Mouse (Mus musculus) adrenal gland, postnatal 10 days (tissue): ENCODE data around the gene Dpyd. TPM values are rescaled to one million over a fixed set of nuclear protein-coding genes. Genes with fewer than 3 reads are reported as not detected.

Experiments used
- DNase-seq: peaks from one replicate; pipeline ENCODE4 v3.0.0; 2021; ENCODE audit warnings: mixed read lengths
- long read RNA-seq, 2 experiments: library from polyadenylated mRNA; stranded (forward); transcript quantifications; one replicate each; pipeline ENCODE4 v2.0.0; 2021
- total RNA-seq, 2 experiments: library from RNA; stranded (reverse); gene quantifications; 2 replicates each; pipeline ENCODE4 v1.2.3; 2021

Gene Dpyd
- 10 to 100 TPM; 32.8 to 38.4 TPM for total RNA-seq
- long read RNA-seq, experiment 1, full-length matches to known transcripts, result 4 of 14 reads
- long read RNA-seq, experiment 1, partial matches to known transcripts, result 9 of 14 reads
- long read RNA-seq, experiment 1, other reads (novel, unspliced or antisense), result 1 of 14 reads
- long read RNA-seq, experiment 2, full-length matches to known transcripts, result 4 of 5 reads
- long read RNA-seq, experiment 2, partial matches to known transcripts, result 1 of 5 reads
- long read RNA-seq, experiment 2, other reads (novel, unspliced or antisense), result 0 of 5 reads

DNA sequence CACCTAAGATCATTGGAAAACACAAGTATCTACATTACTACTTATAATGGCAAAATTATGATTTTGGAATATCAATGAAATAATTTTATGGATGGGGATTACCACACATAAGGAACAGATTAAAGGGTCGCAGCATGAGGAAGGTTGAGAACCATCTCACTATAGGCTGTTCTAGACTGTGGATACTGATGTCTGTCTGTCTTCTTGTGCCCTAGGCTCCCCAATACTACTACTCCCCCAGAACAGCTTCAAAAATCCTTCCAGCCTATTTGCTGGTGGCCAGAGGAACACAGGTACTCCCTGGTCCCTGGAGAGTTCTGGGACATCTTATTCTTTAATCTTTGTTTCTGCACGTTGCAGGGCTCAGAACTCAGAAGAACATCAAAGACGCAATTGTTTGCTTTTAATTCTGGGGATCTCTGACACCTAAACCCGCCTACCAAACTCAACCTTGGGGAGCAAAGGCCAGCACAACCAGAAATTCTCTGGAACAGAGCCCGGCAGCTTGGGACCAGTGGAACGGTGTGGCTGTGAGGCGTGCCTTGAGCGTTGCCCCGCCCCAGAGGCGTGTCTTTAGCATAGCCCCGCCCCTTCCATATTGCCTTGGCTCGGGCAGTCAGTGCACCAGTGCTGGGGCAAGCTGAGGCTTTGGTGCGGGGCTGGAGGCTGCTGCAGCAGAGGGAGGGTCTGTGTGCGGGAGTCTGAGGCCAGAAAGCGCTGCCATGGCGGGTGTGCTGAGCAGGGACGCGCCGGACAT lies at the start of gene Dpyd:
TSS of gene Dpyd (plus strand) at position 576 of the 757 bp plus-strand sequence.
- peak; percentile 94 for DNase-seq

DNA sequence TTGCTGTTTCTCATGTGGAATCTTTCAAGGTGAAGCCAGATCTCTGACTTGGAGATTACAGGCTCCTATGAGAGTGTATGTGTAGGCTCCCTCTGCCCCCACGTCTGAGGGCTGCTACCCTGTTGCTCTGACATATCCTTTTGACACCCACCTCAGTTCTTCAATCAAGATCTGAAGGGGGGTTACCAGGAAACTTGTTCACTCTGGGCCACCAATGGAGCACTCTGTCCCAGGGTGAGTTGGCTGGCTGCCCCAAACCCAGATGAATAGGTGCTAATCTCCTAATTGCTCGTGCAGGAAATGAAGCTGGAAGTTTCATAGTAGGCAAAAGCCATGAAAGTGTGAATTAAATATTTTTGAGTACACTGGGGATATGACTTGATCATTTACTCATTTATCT lies 24.3 kb upstream of the Dpyd start:
- DNase-seq, result no peak

DNA sequence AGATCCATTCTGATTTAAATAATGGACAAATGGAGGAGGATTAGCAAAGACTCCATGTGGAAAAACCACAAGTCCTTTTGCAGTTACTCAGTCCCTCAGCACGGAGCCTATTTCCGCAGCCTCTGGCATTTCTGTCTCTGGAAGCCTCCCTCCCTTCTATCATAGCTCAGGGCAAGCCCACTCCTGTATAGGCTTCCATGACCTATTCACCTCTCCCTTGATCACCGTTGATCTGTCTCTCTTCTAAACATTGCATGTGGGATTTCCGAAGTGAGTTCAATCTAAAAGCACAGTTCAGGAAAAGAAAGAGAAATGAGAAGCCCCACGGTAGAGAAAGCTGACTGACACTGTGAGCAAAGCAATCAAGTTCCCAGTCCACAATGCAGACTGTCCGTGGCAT lies 20.2 kb upstream of the Dpyd start:
- no peak for DNase-seq

DNA sequence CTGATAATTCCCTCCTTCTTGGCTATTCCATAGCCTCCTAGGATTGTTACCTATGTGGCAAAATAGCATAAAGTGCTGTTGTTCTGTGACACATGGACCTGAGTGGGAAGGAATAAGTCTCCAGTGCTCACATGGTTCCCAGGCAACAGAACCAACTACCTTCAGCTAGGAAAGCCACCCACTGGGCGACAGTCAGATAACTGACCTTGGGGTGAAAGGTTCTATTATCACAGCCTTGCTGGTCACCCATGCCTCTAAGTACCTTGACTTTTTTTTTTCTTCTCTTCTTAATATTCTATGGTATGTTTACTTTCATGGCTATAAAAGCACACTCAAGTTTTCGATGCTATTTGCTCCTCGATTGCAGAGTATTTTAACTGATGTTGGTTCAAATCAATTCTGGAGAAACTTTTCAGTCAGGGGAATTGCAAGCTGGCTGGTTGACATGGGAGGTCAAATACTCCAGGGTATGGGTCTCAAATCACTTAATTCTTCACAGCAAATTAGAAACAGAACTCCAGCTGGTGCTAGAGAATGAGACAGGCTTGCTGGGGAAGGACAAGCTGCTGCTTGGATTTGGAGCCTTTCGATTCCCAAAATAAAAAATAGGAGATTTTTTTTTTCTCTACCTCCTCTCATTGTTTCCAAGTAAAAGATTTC lies 14.2 kb upstream of the Dpyd start:
- DNase-seq, result no peak

DNA sequence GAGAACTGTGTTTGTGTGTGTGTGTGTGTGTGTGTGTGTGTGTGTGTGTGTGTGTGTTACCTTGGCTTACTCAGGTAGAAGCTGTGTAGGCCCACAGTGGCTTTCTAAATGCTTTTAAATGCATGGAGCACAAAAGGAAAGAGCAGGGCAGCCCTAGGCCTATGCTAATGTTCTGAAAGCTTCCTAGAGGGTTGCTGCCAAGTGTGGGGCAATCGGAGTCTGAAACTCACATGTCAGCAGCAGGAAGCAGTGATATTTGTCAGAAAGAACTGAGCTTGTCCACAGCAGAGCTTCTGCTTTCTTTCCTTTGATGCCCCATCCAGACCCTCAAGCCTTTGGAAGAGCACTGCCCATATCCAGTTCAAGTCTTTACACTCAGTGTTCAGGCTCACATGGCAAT lies 4.3 kb upstream of the Dpyd start:
- peak; percentile 31 for DNase-seq

DNA sequence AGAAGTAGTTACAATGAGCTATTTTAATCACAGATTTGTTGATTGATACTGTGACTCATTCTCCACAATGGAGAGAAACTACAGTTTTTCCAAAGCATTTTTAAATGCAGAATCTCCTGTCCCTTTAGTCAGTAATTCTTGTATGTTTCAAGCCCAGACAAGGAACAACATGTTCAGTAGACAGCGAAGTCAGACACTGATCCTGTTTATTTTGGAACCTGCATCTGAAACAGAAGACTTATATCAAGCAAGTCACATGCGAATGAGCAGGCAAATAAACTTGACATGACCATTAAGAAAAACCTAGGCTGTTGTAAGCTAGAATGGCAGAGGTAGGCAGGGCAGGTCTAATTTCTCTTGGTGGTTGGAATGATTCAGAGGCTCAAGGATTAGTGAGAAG lies 2.0 kb upstream of the Dpyd start:
- no peak for DNase-seq

DNA sequence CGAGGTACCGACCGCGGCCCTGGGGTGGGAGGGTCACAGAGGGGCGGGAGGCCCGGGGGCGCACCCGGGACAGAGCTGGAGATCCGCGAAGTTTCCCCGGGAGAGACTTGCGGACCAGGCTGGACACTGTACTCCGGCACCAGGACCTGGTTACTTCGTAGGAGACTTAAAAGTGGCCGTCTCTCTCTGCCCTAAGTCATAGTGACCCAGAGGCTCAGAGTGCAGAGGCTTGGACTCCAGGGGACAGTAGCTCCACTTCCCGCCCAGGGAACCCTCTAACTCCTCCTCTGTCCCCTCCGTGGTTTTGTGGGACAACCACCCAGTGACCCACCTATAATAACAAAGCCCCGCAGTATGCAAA lies 362 bp downstream of the Dpyd start:
- DNase-seq, result no peak

DNA sequence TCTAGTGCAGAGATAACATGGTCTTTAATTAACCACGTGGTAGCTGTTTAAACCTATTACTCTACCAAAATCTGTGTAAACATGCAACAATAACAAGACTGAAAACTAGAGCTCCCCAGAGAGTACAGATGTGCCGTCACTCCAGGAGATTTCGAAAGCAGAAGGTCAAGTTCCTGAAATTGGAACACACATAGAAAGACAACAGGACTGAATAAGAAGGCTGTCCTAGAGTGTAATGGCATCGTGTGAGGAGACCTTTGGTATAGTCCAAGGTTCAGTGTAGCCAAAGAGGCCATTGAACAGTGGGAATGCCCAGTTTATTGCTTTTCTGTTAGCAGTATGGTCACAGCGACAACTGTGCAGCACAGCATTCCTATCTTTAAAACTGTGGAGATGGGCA lies 4.8 kb downstream of the Dpyd start:
- DNase-seq, result peak; percentile 35

DNA sequence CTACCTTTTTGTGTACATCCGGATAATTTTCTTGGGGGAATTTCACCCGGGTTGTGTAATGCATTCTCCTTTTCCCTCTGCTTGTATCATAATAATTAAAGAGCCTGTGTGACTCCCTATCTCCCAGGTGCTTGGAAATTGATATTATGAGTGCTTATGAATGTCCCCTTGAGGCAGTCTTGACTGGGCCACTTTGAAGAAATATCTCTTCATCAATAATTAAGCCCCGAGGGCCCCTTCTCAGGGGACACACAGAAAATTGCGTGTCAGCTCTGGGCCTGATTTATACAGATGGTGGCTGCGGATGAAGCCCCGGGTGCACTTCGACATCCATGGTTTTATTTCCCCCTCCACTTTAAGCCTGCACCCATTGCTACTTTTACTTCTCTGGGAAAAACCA lies 8.3 kb downstream of the Dpyd start:
- no peak for DNase-seq

DNA sequence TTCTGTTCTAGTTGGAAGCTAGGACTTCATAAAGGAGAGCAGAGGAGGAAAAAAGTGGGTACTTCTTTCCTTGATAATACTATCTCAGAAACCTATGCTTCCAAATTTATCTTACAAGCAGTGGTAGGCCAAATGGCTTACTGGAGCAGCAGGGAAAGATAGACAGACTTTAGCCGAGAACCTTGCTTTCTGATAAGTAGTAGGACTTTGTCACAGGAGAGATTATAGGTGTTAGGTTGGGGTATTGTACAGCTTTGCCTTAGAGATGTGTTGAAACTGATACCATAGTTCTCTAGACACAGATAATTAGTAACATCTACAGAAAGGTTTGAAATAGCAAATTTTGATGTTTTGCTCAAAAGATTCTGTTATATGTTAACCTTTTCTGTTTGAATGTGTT lies 28.6 kb downstream of the Dpyd start:
- no peak for DNase-seq

DNA sequence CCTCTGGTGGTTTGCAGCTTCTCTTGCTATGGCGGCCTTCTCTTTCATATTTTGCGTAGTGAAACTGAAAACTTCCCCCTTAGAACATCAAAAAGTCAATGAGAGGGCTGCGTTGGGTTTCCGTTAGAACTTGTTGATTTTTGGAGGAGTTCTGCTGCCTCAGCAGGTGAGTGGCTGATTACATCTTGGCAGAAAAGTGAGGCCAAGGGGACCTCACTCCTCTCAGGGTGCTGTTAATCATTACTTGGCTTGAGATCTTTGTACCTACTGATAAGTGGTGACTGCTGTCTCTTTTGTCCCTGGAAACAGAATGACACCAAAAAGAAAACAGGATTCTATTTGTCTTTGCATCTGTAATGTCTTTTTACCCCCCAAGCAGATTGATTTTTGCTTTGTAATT lies 32.9 kb downstream of the Dpyd start:
- DNase-seq, result peak; percentile 2

DNA sequence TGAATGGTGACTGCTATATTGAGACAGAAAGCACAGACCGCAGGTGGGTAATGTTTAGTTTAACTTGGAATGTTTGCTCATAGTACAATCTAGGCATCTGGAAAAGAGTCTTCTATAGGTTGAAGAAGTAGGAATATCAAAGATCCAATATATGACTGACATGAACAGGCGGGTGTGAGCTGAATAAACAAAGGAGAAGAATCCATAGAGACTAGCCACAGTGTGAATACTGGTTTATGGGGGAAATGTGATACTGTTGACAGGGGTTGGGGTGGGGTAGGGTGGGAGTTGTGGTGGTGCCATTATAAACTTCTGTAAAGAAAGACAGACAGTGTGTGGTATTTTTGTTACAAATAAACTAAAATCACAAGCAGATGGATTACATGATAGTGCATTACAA lies 33.8 kb downstream of the Dpyd start:
- DNase-seq, result no peak

DNA sequence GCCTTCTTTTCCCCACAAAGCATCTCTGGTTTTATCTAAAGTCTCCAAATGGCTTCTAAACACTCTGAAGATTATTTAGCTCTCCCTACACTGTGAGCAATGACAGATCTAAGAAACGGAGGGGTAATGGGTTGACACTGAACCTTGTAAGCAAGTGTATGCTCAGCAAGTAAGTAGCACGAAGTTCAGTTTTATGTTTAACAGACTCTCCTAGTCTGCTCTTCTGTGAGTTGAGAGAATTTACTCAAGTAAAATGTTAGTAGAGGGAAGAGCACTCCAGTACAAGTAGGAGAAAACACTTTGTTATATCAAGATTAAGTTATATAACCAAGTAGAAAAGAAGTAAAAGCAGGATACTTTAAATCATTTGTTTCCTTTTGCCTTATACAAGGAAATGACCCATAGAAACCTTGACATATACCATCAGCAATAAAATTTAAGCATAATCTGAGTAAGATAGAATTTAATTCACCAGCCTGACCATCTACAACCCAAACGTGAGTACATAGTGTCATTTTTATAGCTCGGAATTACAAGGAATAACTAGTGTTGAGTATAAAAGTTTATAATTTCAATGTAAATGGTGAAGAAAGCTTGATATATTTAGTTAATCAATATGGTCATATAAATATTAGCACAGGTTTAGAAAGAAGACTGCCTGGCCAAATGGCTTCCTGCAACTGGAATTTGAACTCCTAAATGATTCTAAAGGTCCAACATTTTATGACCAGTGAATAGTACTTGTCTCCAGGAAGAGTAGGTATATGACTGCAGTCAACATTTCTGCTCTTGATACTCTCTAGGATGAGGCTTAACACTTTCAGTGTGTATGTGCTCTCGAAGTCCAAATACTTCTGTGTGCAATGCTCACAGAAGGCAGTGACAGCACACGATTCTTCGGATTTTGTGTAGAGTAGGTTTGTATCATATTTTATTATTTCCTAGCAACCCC lies 40.0 kb downstream of the Dpyd start:
- DNase-seq, result no peak

DNA sequence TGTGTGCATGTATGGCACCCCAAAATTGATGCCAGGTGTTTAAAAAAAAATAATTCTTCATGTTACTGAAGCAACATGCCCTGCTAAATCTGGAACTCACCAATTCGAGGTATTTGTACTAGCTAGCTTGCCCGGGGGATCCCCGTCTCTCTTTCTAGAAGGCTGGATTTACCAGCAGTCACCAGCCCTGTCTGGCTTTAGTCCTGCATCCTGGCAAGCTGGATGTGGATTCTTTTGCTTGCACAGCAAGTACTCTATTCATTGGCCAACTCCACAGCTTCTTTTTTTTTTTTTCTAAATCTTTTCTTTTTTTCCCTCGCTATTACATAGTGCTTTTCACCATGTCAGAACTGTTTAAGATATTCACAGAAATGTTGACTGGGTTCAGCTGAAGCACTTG lies 46.8 kb downstream of the Dpyd start:
- peak; percentile 8 for DNase-seq

DNA sequence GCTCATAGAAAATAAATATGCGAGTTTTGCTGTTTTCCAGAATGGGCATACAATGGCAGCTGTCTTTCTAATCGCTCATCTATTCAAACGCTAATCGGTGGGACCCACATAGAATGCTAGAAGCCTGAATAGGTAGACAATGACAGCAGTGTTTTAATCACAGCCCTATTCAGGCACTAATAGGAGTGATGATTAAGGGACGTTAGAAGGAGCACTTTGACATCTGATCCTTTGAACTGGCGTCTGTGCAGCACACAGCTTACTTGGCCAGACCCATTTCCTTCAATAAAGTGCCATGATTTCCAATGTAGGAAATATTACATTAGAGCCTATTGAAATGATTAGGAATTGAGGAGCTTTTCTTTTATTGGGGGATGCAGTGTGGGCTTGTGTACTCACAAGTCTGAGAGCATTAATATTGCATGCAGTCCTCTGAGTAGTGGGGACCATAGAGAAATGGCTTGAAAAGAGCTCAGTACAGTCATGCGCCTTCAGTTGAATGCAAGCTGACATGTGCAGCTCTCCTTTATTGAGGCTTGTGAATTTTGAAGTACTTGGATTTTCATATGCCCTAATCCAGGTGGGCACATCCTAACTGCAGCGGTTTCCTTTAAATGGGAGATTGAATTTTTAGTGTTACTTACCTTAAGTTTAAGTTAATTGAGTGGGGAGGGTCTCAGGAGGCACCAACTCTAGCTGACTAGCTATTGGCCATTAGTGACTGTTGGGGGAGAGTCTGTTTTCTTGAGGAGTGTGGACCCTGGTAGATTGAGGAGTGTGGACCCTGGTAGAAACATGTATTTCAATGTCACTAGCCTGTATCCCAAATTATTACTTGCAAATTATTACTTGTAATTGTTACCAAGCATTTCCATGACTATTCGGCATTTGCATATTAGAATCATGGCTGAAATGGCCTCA lies 64.8 kb downstream of the Dpyd start:
- DNase-seq, result no peak

DNA sequence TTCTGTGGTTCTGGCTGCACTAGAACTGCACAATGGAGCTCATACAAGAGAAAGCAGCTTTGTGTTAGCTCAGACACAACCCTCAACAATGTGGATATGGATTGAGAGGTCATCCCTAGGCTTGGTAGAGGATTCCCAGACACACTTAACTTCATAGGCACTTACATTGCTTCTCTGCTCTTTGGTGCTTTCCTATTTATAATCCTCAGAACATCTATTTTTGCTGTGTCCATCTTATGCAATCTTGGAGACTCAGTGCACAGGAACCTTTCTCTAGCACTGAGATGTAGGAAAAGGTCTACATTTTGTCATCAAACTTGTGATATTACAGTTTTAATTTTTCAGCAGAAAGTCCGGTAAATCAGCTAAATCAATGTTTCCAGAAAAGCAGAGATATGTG lies 67.8 kb downstream of the Dpyd start:
- no peak for DNase-seq

DNA sequence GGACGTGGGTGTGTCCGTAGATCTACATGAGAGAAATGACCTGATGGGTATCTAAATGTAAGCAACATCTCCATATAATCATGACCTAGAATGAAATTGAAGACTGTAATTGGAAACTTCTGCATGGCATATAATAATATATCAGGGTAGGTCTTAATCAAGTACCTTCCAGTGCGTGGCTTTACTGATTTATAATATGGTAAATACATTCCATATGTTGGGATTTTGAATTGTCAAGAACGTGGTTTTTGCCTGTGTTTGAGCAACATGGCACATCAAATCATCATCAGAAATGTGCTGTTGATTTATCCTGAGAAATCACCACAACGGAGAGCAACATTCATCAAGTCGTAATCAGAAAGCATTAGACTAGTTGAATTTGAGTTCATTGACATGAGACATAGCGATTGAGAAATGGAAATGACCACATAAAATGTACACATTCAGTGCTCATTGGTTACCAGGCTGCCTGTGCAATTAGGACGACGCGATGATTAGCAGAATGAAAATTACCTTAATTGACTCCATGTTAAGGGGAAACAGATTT lies 84.2 kb downstream of the Dpyd start:
- no peak for DNase-seq

DNA sequence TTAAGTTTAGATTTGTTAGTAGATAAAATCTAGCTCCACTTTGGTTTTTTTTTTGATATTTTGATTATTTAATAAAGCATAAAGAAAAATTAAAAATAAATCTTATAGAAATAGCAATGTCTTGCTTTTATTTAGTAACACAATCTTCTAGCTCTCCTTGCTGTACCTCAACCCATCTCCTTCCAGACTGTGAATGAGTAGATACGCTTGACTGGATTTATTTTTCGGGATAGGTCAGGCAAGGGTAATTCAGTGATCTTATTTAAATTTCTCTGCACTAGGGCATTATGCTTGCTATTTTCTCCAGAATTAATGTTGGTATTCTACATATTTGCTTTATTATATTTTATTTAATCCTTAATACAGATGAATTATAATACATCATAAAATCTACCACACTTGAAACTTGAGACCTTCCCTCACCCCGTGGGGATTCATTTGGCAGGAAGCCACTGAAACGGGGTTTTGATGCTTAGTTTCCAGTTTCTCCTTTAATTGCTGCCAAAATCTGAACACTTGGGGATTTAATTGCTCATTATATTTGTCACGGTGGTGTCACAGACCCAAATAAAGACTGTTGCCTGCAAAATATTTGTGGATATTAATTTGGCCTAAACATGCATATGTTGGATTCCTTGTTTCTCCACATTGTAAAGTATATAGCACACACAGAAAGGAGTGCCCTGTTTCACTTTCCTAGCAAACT lies 102.2 kb downstream of the Dpyd start:
- peak; percentile 56 for DNase-seq

DNA sequence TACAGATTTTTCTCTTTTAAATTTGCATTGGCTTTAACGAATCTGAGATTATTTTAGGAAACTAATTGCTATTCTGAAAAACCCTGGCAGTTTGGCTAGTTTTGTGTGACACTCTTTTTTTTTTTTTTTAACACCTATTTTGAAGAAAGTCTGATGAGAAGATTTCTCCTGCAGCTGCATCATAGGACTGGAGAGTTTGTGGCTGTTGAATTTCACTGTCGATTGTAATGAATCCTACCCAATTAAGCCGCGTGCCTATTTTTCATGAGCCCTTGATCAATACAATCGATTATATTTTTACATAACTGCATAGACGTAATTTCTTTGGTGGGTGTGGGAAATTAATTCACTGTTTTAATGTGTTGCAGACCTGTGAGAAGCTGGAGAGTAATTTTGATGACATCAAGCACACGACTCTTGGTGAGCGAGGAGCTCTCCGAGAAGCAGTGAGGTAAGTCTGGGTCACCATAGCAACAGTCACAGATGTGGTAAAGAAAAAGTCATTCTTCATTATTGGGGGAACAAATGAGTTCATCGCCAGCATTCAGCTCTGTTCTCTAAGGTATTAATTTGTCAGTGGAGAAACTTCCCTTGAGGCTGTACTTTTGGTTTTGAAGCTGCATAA lies 112.3 kb downstream of the Dpyd start:
- no peak for DNase-seq

DNA sequence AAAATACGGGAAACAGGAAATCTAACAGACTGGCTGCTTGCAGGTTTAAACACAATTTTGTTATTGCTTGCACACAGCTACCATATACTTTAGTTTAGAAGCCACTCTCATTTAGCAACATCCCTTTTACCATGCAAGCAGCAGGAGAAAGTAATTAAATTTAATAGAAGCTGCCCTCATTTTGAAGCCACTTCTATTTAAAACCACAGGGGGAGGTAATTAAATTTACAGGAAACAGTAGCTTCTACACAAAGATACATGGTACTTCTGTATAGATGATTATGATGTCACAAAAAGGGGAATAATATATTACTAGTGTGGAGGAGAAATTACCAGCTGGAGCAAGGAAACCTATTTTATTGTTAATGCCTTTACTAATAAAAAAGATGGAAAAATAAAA lies 113.5 kb downstream of the Dpyd start:
- no peak for DNase-seq
